Mouse (Mus musculus): ENCODE measurements around the gene Bean1.
"Not testable (repeated sequence)": the region's sequence is repeated elsewhere in the genome, so short reads cannot be mapped to it uniquely, and the experiment has no call there.

Bean1 gene

DNA sequence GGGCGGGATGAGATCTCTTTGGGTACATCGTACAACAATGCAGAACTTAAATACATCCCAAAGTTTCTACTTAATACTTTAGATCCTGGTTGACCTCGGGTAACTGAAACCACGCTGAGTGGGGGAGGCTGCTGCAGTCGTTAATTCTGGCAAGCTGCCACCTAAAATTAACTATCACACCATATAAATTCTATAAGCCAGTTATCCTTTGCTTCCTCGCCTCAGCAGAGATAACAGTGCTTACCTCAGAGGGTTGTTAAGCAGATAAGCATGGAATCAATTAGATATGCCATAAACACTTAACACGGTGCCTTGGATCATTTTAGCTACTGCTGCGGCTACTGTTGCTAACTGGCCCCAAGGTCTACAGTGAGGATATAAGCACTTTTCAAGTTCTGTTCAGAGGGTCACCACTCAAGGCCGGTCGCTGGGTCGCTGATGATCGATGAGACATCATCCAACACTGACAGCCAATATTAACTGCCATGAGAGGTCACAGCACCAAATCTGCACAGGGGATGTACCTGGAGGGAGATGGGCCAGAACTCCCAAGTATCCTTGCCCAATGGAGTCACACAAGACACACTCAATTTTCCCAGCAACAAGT, 71.9 kb downstream of the Bean1 start:
- no peak for DNase-seq (ENCODE audit: low spot score)

DNA sequence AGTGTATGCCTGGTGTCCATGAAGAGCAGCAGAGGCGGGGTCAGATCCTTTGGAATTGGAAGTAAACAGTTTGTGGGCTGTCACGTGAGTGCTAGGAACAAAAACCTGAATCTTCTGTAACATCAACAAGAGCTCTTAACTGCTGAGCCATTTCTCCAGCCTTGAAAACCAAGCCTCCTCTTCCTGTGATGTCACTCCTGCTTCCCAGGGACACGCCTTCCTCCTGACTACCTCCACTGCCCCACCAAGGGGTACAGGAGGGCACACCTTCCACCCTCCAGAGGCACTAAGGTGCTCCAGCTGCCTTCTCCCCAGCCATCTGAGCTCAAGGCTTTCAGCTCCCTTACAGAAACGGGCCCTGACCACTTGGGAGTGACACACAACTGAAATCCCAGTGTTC, 76.4 kb downstream of the Bean1 start:
- DNase-seq (ENCODE audit: low spot score): no peak

DNA sequence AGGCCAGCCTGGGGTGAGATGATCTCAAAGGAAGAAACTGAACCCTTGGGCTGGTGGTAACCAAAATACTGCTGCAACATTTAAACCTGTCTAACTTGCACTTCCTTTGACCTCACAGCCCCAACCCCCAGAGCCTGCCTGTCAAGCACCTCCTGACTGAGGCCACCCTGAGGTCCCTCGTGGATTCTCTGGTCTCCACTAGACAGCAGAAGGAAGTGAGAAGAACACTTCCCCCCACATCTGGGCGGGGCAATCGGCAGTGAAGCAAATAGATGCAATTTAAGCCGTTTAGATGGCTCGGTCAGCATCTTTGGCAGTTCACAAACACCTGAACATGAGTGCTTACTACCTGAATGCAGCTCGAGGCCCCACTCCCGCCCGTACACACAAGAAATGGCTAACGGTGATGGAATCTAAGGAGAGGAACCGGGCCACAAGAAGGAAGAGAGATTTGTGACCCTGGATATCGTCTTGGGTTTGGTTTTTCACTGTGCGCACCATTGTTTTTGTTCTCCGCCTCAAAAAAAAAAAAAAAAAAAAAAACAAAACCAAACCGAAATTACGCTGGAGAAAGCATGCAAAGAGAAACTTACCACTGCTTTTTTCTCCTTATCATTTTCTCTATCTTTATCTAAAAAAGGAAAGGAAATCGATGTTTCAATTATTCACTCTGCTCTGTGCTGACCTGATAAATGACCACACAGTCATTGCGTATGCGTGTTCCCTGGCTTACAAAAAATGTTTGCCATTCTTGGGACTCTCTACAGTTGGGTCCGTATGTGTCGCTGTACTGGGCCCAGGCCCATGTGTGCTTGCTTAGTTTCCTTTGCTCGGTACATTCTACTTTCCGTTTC, 77.0 kb downstream of the Bean1 start:
- no peak for DNase-seq (ENCODE audit: low spot score)

DNA sequence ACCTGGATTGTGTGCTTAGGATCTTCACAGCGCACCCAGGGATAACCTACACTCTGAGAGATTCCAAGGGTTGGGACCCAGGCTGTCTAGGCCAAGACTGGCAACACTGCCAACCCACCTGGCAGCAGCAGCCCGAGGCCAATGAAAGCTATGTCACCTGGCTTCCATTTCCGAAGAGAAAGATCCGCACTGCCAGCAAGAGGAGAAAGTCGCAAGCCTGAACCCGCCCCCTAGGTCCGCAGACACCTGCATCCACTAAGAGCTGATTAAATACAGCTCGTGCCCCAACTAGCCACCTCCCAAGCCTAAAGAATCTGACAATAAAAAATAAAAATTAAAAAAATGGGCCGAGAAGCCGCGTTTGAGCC, 77.7 kb downstream of the Bean1 start:
- DNase-seq (ENCODE audit: low spot score): no peak

DNA sequence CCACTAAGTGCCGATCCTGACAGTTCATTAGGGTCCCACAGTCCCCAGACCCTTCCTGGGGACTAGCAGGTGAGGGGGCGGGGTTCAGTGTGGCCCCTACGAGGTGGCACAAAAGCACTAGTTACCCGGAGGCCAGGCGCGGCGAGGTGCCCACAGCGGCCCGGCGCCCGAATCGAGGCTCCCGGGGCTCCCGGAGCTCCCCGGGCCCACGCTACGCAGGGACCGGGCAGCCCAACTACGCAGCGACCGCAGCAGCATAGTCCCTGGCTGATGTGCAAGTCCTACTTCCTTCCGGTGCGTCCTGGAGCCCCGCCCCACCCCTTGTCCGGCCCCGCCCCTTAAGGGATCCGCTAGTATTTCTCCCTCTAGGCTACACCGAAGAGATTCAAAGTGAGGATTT, 78.0 kb downstream of the Bean1 start, which contains the start of gene Tk2:
TSS of gene Tk2 (minus strand) at position 283 of the 400 bp plus-strand sequence.
- peak; percentile 76 for DNase-seq (ENCODE audit: low spot score)

DNA sequence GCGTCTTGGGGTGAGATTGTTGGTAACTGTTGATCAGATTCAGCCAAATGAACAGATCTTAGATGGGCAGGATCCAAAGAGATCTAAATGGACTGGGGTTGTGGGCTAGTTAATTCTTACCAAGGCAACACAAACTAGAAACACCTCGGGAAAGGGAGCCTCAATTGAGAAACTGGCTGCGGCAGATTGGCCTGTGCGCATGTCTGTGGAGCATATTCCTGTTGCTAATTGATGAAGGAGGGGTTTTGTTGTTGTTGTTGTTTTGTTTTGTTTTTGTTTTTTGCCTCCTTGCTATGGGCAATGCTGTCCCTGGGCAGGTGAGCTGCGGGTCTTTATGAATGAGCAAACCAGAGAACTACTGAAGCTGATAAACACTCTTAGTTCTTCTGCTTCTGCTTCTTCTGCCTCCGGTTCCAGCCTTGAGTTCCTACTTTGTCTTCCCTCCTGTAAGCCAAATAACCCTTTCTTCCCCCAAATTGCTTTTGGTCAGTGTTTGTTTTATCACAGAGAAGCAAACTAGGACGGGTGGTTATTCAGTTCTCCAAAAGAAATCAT, 79.3 kb downstream of the Bean1 start:
- no peak for DNase-seq (ENCODE audit: low spot score)

DNA sequence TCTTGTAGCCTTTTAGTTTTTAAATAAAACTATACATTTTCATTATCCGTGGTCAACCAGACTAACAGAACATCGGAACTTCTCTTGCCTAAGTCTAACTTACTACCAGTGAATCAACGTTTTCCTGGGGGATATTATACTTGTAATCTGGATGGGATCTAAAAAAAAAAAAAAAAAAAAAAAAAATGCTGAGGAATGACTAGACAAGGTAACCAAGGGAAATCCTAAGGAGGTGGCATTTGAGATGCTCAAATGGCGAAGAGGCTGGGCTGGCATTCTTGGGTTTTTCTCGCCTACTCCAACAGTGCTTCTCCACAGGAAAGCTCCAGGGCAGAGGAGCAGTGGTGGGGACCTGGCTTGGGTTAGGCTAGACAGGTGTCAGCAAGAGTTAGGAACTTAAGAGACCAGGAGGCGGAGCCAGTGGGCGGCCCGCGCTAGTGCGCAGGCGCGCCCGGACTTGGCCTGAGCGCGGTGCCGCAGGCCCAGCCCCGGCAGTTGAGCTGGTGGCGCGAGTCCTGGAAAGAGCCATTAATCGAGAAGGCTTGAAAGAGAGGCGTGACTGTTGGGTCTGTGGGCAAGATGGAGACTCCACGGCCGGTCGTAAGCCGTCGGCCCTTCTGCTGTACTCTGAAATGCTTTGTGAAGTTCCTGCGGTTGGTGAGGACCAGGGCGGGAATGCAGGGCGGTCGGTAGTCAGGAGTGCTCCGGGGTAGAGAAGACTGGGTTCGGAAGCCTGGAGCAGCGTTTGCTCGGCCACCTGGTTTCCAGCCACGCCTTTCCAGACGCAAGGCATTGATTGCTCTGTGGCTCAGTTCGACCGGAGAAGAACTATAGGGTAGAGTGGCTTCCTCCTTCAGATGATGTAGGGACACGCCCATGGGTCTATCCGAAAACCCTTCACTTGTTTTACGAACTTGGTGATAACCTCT, 80.5 kb downstream of the Bean1 start, which contains the start of gene Cklf:
TSS of gene Cklf (plus strand) at position 423 of the 929 bp plus-strand sequence.
- DNase-seq (ENCODE audit: low spot score): peak; percentile 86

DNA sequence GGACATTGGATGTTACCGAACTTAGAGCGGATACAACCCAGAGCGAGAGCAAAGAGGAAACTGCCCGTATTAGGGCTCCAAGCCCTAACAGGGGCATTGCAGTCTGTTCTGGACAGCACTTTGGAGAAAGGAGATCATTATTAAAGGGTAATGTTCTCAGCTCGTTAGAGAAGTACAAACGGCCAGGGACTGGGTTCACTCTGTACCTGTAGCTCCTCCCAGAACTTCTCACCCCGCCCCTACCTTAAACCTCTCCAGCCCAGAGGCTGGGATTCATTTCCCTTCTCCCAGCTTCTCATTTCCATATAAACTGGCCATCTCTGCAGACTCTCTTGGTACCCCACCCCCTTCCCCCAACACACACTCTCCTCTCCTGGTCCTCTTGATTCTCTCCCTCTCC, 81.2 kb downstream of the Bean1 start:
- DNase-seq (ENCODE audit: low spot score): no peak

DNA sequence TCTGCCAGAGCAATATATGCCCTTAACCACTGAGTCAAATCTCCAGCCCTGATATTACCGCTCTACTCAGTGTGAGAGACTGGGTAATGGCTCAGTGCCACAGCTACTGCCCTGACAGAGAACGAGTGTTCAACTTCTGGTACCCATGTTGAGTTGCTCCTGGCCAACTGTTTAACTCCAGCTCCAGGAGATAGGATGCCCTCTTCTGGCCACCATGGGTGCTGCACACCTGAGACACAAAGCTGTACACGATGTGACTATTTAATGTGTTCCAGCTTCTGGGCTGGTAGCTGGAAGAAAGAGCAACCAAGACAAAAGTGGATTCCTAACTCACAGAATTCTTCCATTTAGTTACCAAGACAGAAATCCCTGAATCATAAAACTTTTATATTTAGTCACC, 82.8 kb downstream of the Bean1 start:
- no peak for DNase-seq (ENCODE audit: low spot score)

DNA sequence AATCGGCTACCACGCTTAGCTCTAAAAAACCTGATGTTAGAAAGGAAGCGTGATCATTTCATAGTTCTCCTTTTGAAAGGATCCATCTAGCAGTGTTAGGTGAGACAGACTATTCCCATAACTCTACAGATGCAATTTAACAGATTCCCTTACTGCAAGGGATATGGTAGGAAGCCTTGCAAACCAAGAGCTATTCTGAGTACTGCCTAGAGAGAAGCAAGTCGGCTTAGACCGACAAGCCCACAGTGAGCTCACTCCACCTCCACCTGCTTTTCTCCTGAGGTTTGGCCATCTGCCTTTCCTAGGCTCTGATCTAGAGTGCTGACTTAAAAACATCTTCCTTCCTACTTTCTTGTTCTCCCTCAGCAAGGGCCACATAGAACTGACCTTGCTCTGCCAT, 91.6 kb downstream of the Bean1 start:
- not testable (repeated sequence) for DNase-seq (ENCODE audit: low spot score)

DNA sequence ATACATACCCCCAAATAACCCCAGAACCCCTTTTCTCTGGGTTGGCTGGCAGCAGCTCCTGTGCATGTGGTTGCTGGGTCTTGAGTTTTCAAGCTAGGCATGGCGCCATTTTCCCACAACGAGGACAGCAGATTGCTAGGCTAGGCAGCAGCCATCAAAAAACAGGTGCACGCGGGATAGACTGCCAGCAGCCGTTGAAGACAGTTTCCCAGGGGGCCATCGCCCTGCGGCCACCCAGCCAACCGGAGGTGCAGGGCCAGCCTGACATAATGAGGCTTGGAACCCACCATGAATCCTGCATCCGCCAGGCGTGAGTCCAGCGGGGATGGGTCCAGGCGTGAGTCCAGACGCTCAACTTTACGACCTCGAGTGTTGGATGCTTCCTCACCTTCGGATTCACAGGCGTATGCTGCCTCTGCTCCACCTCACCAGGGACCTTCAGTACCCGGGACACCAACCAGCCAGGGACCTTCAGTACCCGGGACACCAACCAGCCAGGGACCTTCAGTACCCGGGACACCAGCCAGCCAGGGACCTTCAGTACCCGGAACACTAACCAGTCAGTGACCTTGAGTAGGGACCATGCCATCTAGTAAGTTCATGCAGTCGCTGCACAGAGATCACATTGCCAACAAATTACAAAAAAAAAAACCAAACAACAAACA, 94.2 kb downstream of the Bean1 start:
- not testable (repeated sequence) for DNase-seq (ENCODE audit: low spot score)

DNA sequence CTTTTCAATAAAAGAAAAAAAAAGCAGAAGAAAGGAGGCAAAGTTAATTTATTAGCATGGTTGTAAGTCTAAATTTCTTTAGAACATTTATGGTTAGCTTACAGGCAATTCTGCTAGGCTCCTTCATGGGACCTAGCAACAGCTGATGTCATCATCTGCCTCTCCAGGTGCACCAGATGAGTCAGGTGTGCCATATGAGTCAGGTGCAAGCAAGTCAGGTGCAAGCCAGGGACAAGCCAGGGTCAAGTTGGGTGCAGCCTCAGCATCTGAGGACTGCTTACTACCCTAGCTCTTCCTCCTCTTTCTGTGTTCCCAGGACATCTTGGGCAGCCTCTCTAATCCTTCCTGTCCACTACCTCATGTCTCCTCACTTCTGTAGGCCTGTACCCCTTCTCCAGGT, 98.1 kb downstream of the Bean1 start:
- DNase-seq (ENCODE audit: low spot score): no peak

All from ovary, postnatal 36 days (tissue).